Mouse (Mus musculus) limb, embryonic 13.5 days (tissue): ENCODE results near the gene Plxna2. TPM values are rescaled to one million over a fixed set of nuclear protein-coding genes. Genes with fewer than 3 reads are reported as not detected.

Experiments
- ATAC-seq: fragments of 200-750 bp; cut with Nextera tagmentation; 2 replicates; pipeline ENCODE4 v1.8.0; 2017; ENCODE audit warnings: low read depth, moderate number of reproducible peaks, moderate TSS enrichment; ENCODE audit not compliant: low FRiP score
- H3K27ac ChIP-seq: fragments of 300-500 bp; sonication (generic); 2 replicates; pipeline ENCODE4 v1.5.1; 2015; ENCODE audit warnings: inconsistent platforms, mild to moderate bottlenecking, moderate library complexity
- H3K27me3 ChIP-seq: fragments of 300-500 bp; sonication (generic); 2 replicates; pipeline ENCODE4 v1.6.1; 2015; ENCODE audit warnings: mild to moderate bottlenecking, inconsistent platforms
- H3K36me3 ChIP-seq: fragments of 300-500 bp; sonication (generic); 2 replicates; pipeline ENCODE4 v1.6.1; 2015; ENCODE audit warnings: inconsistent platforms, mild to moderate bottlenecking, moderate library complexity
- H3K4me1 ChIP-seq: fragments of 300-500 bp; sonication (generic); 2 replicates; pipeline ENCODE4 v1.6.1; 2015; ENCODE audit warnings: inconsistent platforms
- H3K4me2 ChIP-seq: fragments of 300-500 bp; sonication (generic); replicated peaks from 2 replicates; pipeline ENCODE4 v1.6.1; 2015; ENCODE audit warnings: inconsistent platforms, mild to moderate bottlenecking, moderate library complexity
- H3K4me3 ChIP-seq: fragments of 300-500 bp; sonication (generic); 2 replicates; pipeline ENCODE4 v1.5.1; 2015; ENCODE audit warnings: moderate library complexity, mild to moderate bottlenecking, inconsistent platforms
- H3K9ac ChIP-seq: fragments of 300-500 bp; sonication (generic); 2 replicates; pipeline ENCODE4 v1.6.1; 2015; ENCODE audit warnings: mild to moderate bottlenecking, inconsistent platforms
- H3K9me3 ChIP-seq: fragments of 300-500 bp; sonication (generic); 2 replicates; pipeline ENCODE4 v1.6.1; 2016; ENCODE audit warnings: inconsistent platforms
- WGBS: fragments of 180-500 bp; shearing (Covaris S2); methylation state at CpG from one replicate; pipeline ENCODE4 v1.1.7; 2015; 5-methylcytosine and 5-hydroxymethylcytosine counted together
- polyA plus RNA-seq: library from polyadenylated mRNA; unstranded; fragments of >200 nt; fragmentation: Nextera tagmentation; extraction: Ambion mirVana; gene quantifications from 2 replicates; pipeline ENCODE4 v1.2.1, GENCODE M21; 2015

Plxna2 gene
- polyA plus RNA-seq, 1 experiment from 2014 or later, result 6.7 TPM

- H3K4me1 ChIP-seq, result peaks cover 3% of the 10 kb centered on the region; the same call in 1 of the 2 replicates
- H3K4me2 ChIP-seq, result no peak overlapping the region
- H3K9me3 ChIP-seq, result no peaks in the 10 kb centered on the region
- no peaks in the 10 kb centered on the region for H3K36me3 ChIP-seq
- ATAC-seq, result no peak
- no peak overlapping the region for H3K27ac ChIP-seq
- H3K27me3 ChIP-seq, result no peaks in the 10 kb centered on the region
- H3K4me3 ChIP-seq, result no peak overlapping the region
- no peak overlapping the region for H3K9ac ChIP-seq
These were observed 146.9 kb downstream of the Plxna2 start for GRCm38 (mm10) chr1:194764951-194765350.

DNA sequence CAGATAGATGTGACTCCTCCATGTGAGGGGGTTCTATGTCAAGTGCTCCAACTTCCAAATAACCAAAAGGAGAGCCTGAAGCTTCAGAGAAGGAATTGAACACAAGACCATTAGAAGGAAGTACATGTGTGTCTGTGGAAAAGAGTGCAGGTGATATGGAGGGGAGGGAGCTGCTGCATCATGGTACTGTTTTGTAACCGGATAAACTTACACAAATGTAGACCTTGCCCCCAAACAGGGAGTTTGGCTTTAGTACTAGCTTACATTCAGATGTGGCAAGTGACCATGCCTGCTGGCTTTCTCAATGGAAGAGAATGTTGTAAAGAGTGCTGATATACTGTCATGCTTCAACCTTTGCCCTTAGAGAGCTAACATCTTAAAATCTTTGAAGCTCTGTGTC lies 150.8 kb downstream of the Plxna2 start:
- H3K4me1 ChIP-seq, result no peaks in the 10 kb centered on the region
- ATAC-seq, result no peak
- 90% methylated on average over 1 of the region's 1 CpGs for WGBS
- no peak overlapping the region for H3K9ac ChIP-seq
- no peaks in the 10 kb centered on the region for H3K36me3 ChIP-seq
- no peak overlapping the region for H3K4me2 ChIP-seq
- H3K27ac ChIP-seq, result no peak overlapping the region
- H3K27me3 ChIP-seq, result no peaks in the 10 kb centered on the region
- H3K4me3 ChIP-seq, result no peak overlapping the region
- H3K9me3 ChIP-seq, result no peaks in the 10 kb centered on the region

DNA sequence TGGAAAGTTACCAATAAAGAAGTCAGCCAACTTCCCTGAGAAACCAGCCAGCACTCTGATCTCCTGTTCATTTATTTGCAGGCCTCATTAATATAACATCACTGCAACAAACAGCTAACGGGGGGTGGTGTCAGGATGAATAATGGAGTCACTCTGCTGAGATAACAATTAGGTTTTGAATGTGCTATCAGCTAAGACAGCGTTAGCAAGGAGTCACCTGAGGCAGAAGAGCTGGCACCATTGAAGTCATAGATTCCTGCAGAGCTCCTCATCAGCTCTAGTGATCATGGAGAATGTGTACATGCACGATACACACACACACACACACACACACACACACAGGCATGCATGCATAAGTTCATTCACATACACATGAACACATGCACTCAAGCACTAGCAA lies 154.0 kb downstream of the Plxna2 start:
- Histone ChIP-seq H3K4me3 (no peak overlapping the region), H3K27ac (no peak overlapping the region)

DNA sequence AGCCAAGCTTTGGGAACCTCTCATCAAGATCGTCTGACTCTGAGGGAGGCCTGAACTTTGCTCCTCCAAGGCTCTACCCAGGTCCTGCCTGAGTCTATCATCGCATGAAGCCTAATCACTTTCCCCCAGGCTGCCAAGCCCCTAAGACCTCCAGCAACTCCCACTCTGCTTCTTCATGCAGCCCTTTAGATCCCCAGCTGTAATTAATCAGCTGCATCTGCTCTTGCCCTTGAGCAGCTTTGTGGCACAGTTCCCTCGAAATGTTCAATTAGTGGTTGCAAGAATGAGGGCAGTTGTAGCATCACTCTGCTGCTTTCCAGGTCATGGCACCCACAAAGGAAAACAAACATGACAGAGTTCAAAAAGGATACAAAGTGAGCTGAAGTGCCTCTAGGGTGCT lies 155.9 kb downstream of the Plxna2 start:
- 18% methylated on average over 3 of the region's 3 CpGs for WGBS
- Histone ChIP-seq H3K27ac (no peak overlapping the region), H3K4me2 (no peak overlapping the region), H3K4me3 (no peak overlapping the region), H3K4me1 (no peaks in the 10 kb centered on the region), H3K36me3 (no peaks in the 10 kb centered on the region), H3K9ac (no peak overlapping the region), H3K9me3 (no peaks in the 10 kb centered on the region), H3K27me3 (no peaks in the 10 kb centered on the region)
- no peak for ATAC-seq

More for the DNA sequence above, 154.0 kb downstream of the Plxna2 start:
- Histone ChIP-seq H3K9me3 (no peaks in the 10 kb centered on the region), H3K9ac (no peak overlapping the region), H3K27me3 (no peaks in the 10 kb centered on the region), H3K4me1 (no peaks in the 10 kb centered on the region), H3K4me2 (no peak overlapping the region), H3K36me3 (no peaks in the 10 kb centered on the region)
- WGBS, result 78% methylated on average over 3 of the region's 3 CpGs
- no peak for ATAC-seq

- Histone ChIP-seq H3K27ac (no peak overlapping the region), H3K9me3 (no peaks in the 10 kb centered on the region), H3K27me3 (no peaks in the 10 kb centered on the region), H3K4me3 (no peak overlapping the region), H3K36me3 (no peaks in the 10 kb centered on the region), H3K4me2 (no peak overlapping the region), H3K4me1 (no peaks in the 10 kb centered on the region), H3K9ac (no peak overlapping the region)
- 64% methylated on average over 2 of the region's 2 CpGs for WGBS
- ATAC-seq, result no peak
These were observed 156.3 kb downstream of the Plxna2 start for GRCm38 (mm10) chr1:194774350-194774749.

GRCm38 (mm10) chr1:194774754-194775153 lies 156.7 kb downstream of the Plxna2 start:
- no peak overlapping the region for H3K4me2 ChIP-seq
- WGBS, result 79% methylated on average over 1 of the region's 1 CpGs
- H3K27ac ChIP-seq, result no peak overlapping the region
- no peaks in the 10 kb centered on the region for H3K36me3 ChIP-seq
- H3K9ac ChIP-seq, result no peak overlapping the region
- H3K4me1 ChIP-seq, result no peaks in the 10 kb centered on the region
- H3K9me3 ChIP-seq, result no peaks in the 10 kb centered on the region
- H3K27me3 ChIP-seq, result no peaks in the 10 kb centered on the region
- ATAC-seq, result no peak
- H3K4me3 ChIP-seq, result no peak overlapping the region

GRCm38 (mm10) chr1:194775656-194776374 lies 157.8 kb downstream of the Plxna2 start:
- Histone ChIP-seq H3K9ac (no peak overlapping the region), H3K4me2 (no peak overlapping the region), H3K36me3 (no peaks in the 10 kb centered on the region), H3K9me3 (no peaks in the 10 kb centered on the region), H3K4me3 (no peak overlapping the region), H3K27me3 (no peaks in the 10 kb centered on the region), H3K4me1 (no peaks in the 10 kb centered on the region), H3K27ac (no peak overlapping the region)
- ATAC-seq, result no peak

DNA sequence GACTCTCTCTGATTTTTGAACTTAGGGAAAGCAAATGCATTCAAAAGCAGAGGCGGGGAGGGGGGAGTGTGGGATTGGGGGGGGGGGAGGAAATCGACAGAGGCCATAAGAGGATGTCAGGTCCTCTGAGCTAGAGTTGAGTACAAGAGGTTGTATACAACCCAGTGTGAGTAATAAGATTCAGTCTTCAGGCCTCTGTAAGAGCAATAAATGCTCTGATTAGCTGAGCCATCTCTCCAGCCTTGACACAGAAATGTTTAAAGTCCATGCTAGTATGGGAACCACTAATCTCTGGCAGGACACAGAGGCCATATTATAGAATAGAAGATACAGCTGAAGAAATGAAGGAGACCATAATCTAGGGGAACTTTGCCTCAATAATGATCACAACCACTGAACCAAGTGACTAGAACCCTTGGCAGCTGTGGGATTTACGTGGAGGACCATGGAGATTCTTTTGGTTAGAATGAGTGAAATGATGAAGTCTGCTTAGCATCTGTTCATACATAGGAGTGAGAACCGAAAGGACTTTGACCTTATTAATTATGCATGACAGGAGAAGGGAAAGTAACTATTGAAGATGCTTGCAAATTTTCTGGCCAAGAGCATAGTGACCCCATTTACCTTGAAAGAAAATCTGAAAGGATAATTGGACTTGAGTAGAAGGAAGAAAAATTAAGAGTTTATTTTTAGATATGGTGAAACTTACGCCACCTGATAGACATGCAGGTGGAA lies 158.7 kb downstream of the Plxna2 start:
- ATAC-seq, result no peak
- H3K4me3 ChIP-seq, result no peak overlapping the region
- H3K9ac ChIP-seq, result no peak overlapping the region
- WGBS, result 76% methylated on average over 5 of the region's 5 CpGs
- H3K9me3 ChIP-seq, result no peaks in the 10 kb centered on the region
- no peak overlapping the region for H3K27ac ChIP-seq
- H3K27me3 ChIP-seq, result no peaks in the 10 kb centered on the region
- H3K36me3 ChIP-seq, result no peaks in the 10 kb centered on the region
- H3K4me1 ChIP-seq, result no peaks in the 10 kb centered on the region
- H3K4me2 ChIP-seq, result no peak overlapping the region

- Histone ChIP-seq H3K4me2 (no peak overlapping the region), H3K4me1 (no peaks in the 10 kb centered on the region), H3K9ac (no peak overlapping the region), H3K9me3 (no peaks in the 10 kb centered on the region), H3K27me3 (no peaks in the 10 kb centered on the region), H3K4me3 (no peak overlapping the region), H3K36me3 (no peaks in the 10 kb centered on the region), H3K27ac (no peak overlapping the region)
- no peak for ATAC-seq
- 80% methylated on average over 2 of the region's 2 CpGs for WGBS
These were observed 159.6 kb downstream of the Plxna2 start for GRCm38 (mm10) chr1:194777608-194778007.

DNA sequence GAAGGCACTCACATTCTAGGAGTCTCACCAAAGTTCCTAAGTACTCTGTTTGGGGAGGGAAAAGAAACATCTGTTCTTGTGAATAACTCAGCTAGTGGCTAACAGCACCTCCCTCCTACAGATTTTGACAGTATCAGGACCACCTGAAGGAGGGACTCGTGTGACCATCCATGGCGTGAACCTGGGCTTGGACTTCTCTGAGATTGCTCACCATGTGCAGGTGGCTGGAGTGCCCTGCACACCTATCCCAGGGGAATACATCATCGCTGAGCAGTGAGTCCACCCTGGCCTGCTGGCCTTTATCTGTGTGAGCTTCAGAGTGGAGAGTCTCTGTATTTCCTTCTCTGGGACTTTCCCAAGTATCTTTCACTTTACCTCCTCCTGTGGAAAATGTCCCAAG lies 162.4 kb downstream of the Plxna2 start:
- WGBS, result 90% methylated on average over 3 of the region's 3 CpGs
- Histone ChIP-seq H3K4me2 (no peak overlapping the region), H3K27me3 (no peaks in the 10 kb centered on the region)

GRCm38 (mm10) chr1:194780794-194781390 lies 162.9 kb downstream of the Plxna2 start:
- Histone ChIP-seq H3K36me3 (no peaks in the 10 kb centered on the region), H3K4me1 (no peaks in the 10 kb centered on the region), H3K9me3 (no peaks in the 10 kb centered on the region), H3K9ac (no peak overlapping the region), H3K27me3 (no peaks in the 10 kb centered on the region), H3K4me2 (no peak overlapping the region), H3K4me3 (no peak overlapping the region), H3K27ac (no peak overlapping the region)
- WGBS, result 71% methylated on average over 5 of the region's 5 CpGs
- ATAC-seq, result no peak

More for the DNA sequence above, 162.4 kb downstream of the Plxna2 start:
- no peaks in the 10 kb centered on the region for H3K9me3 ChIP-seq
- no peaks in the 10 kb centered on the region for H3K36me3 ChIP-seq
- no peak for ATAC-seq
- H3K4me3 ChIP-seq, result no peak overlapping the region
- H3K9ac ChIP-seq, result no peak overlapping the region
- no peak overlapping the region for H3K27ac ChIP-seq
- no peaks in the 10 kb centered on the region for H3K4me1 ChIP-seq

GRCm38 (mm10) chr1:194781556-194781955 lies 163.5 kb downstream of the Plxna2 start:
- Histone ChIP-seq H3K9me3 (no peaks in the 10 kb centered on the region), H3K27ac (no peak overlapping the region), H3K4me2 (no peak overlapping the region), H3K4me1 (no peaks in the 10 kb centered on the region), H3K36me3 (no peaks in the 10 kb centered on the region), H3K27me3 (no peaks in the 10 kb centered on the region), H3K9ac (no peak overlapping the region), H3K4me3 (no peak overlapping the region)
- ATAC-seq, result no peak
- WGBS, result 90% methylated on average over 1 of the region's 1 CpGs
